Mouse (Mus musculus) layer of hippocampus, adult 11-12 months (tissue): Measurements from ENCODE around the gene Vps37d.

Experiments
- DNase-seq: peaks from one replicate; pipeline ENCODE4 v3.0.0; 2022; ENCODE audit warnings: low spot score

Vps37d gene

DNA sequence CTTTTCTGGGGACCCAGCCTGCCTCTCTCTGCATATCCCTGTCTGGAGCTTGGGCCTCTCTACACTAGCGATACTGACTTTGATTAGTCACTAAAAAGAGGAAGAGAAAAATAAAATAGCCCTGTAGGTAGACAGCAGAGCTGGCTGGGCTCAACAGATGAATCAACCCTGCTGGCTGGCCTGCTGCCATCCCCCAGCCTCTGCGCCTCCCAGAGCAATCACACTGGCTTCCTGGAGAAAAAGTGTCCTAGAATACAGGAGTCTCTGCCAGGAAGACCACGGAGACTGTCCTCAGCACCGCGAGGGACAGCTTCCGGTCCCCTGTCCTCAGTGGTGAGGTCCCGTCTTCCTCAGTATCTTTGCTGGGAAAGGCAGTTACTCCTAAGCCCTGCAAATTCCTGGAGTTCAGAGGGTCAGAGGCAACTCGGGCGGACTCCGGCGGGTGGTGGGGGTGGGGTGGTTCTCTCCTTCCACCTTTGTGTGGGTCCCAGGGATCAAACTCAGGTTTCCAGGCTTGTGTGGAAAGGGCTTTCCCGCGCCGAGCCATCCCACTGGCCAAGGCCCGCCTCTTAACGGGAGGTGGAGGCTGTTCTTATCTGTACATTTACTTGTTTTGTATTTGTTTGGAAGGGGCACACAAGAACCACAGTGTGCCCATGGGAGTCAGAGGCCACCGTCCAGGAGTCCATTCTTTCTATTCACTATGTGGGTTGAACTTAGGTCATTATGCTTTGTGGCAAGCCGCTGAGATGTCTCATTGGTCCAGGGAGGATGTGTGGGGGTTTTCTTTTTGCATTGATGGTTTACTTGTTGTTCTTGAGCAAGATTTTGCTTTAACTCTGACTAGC lies 48.8 kb downstream of the Vps37d start:
- DNase-seq: peak; percentile 70

DNA sequence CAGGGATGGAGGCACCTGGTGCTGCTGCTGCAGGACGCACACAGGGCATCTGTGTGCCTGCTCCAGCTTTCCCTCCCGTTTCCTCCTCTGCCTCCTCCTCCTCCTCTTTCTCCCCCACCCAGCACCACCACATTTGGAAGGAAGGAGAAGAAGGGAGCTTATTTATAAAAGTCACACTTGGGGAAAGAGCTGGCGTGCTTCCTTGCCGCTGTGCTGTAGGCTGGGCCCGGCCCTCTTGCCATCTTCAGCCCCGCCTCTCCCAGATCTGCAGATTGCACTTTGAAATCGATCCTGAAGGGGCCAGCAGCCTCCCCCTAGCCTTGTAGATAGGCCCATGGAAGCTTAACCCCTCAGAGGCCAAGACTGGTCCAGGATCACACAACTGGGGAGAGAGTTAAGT lies 52.2 kb downstream of the Vps37d start:
- no peak for DNase-seq

DNA sequence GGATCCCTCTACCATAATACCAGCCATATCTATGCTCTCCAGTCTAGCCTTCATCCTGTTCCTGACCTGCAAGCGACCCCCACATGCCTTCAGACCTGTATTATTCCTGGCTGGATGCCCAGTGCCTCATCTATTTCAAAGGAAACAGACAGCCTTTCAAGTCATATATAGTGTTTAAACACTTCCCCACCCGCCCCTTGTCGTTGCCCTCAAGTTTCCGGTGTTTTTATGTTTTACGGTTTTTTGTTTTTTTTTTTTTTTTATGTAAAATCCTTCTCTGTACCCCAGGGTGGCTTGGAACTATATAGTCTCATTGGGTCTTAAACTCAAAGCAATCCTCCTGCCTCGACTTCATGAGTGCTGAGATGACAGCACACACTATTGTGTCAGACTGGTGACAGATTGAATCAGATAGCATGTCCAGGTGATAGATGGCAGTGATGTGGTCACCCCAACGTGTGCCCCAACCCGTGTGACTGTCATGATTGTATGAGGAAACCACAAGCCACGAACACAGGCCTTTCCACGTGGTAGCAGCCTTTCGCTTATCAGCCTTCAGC lies 53.3 kb downstream of the Vps37d start:
- no peak for DNase-seq

- peak; percentile 87 for DNase-seq
Measured at GRCm38 (mm10) chr5:135023344-135024173, 54.5 kb downstream of the Vps37d start, which contains the start of gene Stx1a. Gene Stx1a (plus strand): TSS chr5:135023482.
